Mouse (Mus musculus): ENCODE data around the gene Lancl3. TPM values are rescaled to one million over a fixed set of nuclear protein-coding genes. Genes with fewer than 3 reads are reported as not detected.

The Lancl3 gene
- polyA plus RNA-seq, 1 experiment from 2014 or later: 5.2 TPM

DNA sequence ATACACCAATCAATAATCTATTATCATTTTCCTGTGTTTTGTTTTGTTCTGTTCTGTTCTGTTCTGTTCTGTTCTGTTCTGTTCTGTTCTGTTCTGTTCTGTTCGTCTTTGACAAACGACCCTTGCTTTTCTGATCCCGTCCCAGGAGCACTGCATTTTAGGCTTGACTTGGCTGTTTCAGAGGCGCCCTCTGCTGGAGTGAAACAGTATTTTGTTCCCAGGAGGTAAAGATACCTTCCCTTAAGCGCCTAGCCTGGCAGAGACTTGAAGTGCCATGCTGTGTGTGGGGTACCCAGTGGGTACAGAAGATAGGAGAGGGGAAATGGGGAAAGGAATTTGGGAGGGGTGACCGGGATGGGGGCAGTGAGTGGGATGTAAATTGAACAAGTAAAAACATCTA lies 21.5 kb downstream of the Lancl3 start:
- H3K4me2 ChIP-seq (ENCODE audit: low read length): no peak overlapping the region
- no peak for ATAC-seq
- H3K27me3 ChIP-seq (replicated peaks; ENCODE audit: control insufficient read depth, insufficient read depth, low read length): no peaks in the 10 kb centered on the region
- no peak overlapping the region for H3K27ac ChIP-seq (ENCODE audit: low read depth, low read length)
- H3K4me3 ChIP-seq (ENCODE audit: low read length): no peak overlapping the region
- no peaks in the 10 kb centered on the region for H3K9me3 ChIP-seq (ENCODE audit: control insufficient read depth, low read length)
- no peaks in the 10 kb centered on the region for H3K4me1 ChIP-seq (ENCODE audit: control insufficient read depth, insufficient read depth, low read depth, low read length)
- 26% methylated on average over 6 of the region's 6 CpGs for WGBS
- no peaks in the 10 kb centered on the region for H3K36me3 ChIP-seq (ENCODE audit: control insufficient read depth, insufficient read depth, low read length)
- no peak overlapping the region for H3K9ac ChIP-seq (ENCODE audit: low read depth, low read length)

GRCm38 (mm10) chrX:9221736-9222135 lies 22.0 kb downstream of the Lancl3 start:
- Histone ChIP-seq H3K27ac (ENCODE audit: low read depth, low read length) (no peak overlapping the region), H3K27me3 (replicated peaks; ENCODE audit: control insufficient read depth, insufficient read depth, low read length) (no peaks in the 10 kb centered on the region), H3K4me2 (ENCODE audit: low read length) (no peak overlapping the region), H3K9ac (ENCODE audit: low read depth, low read length) (no peak overlapping the region), H3K4me1 (ENCODE audit: control insufficient read depth, insufficient read depth, low read depth, low read length) (no peaks in the 10 kb centered on the region), H3K9me3 (ENCODE audit: control insufficient read depth, low read length) (no peaks in the 10 kb centered on the region), H3K4me3 (ENCODE audit: low read length) (no peak overlapping the region), H3K36me3 (ENCODE audit: control insufficient read depth, insufficient read depth, low read length) (no peaks in the 10 kb centered on the region)
- WGBS: 78% methylated on average over 4 of the region's 4 CpGs
- ATAC-seq: no peak

GRCm38 (mm10) chrX:9222412-9223221 lies 22.9 kb downstream of the Lancl3 start:
- Histone ChIP-seq H3K27me3 (replicated peaks; ENCODE audit: control insufficient read depth, insufficient read depth, low read length) (no peaks in the 10 kb centered on the region), H3K27ac (ENCODE audit: low read depth, low read length) (no peak overlapping the region), H3K9ac (ENCODE audit: low read depth, low read length) (no peak overlapping the region), H3K4me1 (ENCODE audit: control insufficient read depth, insufficient read depth, low read depth, low read length) (no peaks in the 10 kb centered on the region), H3K4me2 (ENCODE audit: low read length) (no peak overlapping the region), H3K4me3 (ENCODE audit: low read length) (no peak overlapping the region), H3K36me3 (ENCODE audit: control insufficient read depth, insufficient read depth, low read length) (no peaks in the 10 kb centered on the region), H3K9me3 (ENCODE audit: control insufficient read depth, low read length) (no peaks in the 10 kb centered on the region)
- WGBS: 87% methylated on average over 3 of the region's 3 CpGs
- ATAC-seq: no peak

GRCm38 (mm10) chrX:9227105-9227504 lies 27.4 kb downstream of the Lancl3 start:
- Histone ChIP-seq H3K4me3 (ENCODE audit: low read length) (no peak overlapping the region), H3K4me2 (ENCODE audit: low read length) (no peak overlapping the region), H3K9ac (ENCODE audit: low read depth, low read length) (no peak overlapping the region), H3K4me1 (ENCODE audit: control insufficient read depth, insufficient read depth, low read depth, low read length) (no peaks in the 10 kb centered on the region), H3K27me3 (replicated peaks; ENCODE audit: control insufficient read depth, insufficient read depth, low read length) (no peaks in the 10 kb centered on the region), H3K27ac (ENCODE audit: low read depth, low read length) (no peak overlapping the region), H3K36me3 (ENCODE audit: control insufficient read depth, insufficient read depth, low read length) (no peaks in the 10 kb centered on the region), H3K9me3 (ENCODE audit: control insufficient read depth, low read length) (no peaks in the 10 kb centered on the region)
- 79% methylated on average over 2 of the region's 2 CpGs for WGBS
- ATAC-seq: no peak

DNA sequence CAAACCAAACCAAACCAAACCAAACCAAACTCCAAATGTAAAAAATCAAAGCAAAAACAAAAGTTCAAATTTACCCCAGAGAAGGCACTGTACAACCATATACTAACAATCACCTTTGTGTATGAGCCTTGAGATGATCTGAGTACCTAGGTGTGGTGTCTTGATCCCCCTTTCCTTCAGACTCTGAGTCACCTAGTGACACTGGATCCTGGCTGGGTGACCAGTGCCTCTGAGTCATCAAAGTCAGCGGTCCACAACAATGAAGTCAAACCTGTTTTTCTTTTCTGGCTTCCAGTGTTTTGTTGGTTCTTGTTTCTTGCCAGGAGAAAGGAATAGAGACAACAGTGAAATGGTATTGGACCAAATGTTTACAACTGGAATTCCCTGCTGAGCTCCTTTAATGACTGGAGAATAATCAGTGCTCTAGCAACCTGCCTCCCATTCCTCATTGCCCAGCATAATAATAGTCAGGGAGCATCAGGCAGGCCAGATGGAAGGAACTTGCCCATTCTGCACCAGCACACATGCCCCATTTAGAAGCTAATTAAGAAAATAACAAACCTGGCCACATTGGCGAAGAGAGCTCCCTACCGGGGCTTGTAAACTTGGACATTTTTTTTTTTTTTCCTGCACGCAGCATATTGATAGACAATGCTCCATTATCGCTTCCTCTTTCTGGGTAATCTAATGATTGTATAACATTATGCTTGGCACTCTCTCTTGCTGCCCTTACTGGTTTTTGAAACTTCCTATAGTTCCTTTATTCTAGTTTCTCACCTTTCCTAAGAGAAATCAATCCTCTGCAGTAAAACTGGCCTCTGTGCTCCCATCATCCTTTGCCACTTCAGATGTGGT lies 41.3 kb downstream of the Lancl3 start:
- Histone ChIP-seq H3K4me1 (ENCODE audit: control insufficient read depth, insufficient read depth, low read depth, low read length) (no peaks in the 10 kb centered on the region), H3K9me3 (ENCODE audit: control insufficient read depth, low read length) (no peaks in the 10 kb centered on the region), H3K4me2 (ENCODE audit: low read length) (no peak overlapping the region), H3K36me3 (ENCODE audit: control insufficient read depth, insufficient read depth, low read length) (no peaks in the 10 kb centered on the region), H3K9ac (ENCODE audit: low read depth, low read length) (no peak overlapping the region), H3K4me3 (ENCODE audit: low read length) (no peak overlapping the region), H3K27me3 (replicated peaks; ENCODE audit: control insufficient read depth, insufficient read depth, low read length) (no peaks in the 10 kb centered on the region), H3K27ac (ENCODE audit: low read depth, low read length) (no peak overlapping the region)
- WGBS: 44% methylated on average over 5 of the region's 5 CpGs
- 0 out of 2 replicates have a peak, but pooled peaks have one; percentile 48 for ATAC-seq

- Histone ChIP-seq H3K27me3 (replicated peaks; ENCODE audit: control insufficient read depth, insufficient read depth, low read length) (no peaks in the 10 kb centered on the region), H3K4me2 (ENCODE audit: low read length) (no peak overlapping the region), H3K4me1 (ENCODE audit: control insufficient read depth, insufficient read depth, low read depth, low read length) (no peaks in the 10 kb centered on the region), H3K36me3 (ENCODE audit: control insufficient read depth, insufficient read depth, low read length) (no peaks in the 10 kb centered on the region), H3K27ac (ENCODE audit: low read depth, low read length) (no peak overlapping the region), H3K9ac (ENCODE audit: low read depth, low read length) (no peak overlapping the region), H3K9me3 (ENCODE audit: control insufficient read depth, low read length) (no peaks in the 10 kb centered on the region), H3K4me3 (ENCODE audit: low read length) (no peak overlapping the region)
- WGBS: 52% methylated on average over 8 of the region's 8 CpGs
- peak; percentile 49; the same call in 1 of the 2 replicates for ATAC-seq
These were observed 43.7 kb downstream of the Lancl3 start for GRCm38 (mm10) chrX:9243381-9243864.

DNA sequence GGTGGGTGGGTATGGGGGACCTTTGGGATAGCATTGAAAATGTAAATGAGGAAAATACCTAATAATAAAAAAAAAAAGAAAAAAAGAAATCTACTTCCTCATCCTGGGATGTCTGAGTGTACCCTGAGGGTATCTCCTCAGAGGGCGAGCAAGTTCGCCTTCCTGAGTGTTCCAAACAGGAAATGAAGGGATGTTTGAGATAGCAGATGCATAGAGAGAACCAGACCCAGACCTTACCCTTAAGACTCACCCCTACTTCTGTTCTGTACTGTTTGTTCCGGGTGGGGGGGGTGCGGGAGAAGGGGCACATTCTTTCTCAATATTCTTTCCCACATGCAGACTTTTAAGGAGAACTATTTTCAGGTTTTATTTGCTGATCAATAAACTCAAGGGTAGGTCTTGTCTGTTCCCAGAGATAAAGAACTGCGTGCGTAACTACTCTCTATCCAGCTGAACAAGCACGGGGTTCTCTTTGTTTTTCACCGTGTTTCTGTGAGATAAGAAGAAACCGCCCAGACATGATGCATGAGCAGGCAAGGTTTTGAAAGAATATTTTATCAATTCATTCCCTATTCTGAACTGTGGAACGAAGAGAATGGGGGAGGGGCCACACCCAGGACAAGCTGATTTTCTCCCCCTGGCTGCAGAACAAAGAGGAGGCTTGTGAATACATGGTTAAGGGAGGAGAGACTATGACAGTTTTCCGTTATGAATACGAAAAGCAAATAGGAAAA lies 45.1 kb downstream of the Lancl3 start:
- Histone ChIP-seq H3K9ac (ENCODE audit: low read depth, low read length) (no peak overlapping the region), H3K9me3 (ENCODE audit: control insufficient read depth, low read length) (no peaks in the 10 kb centered on the region), H3K27me3 (replicated peaks; ENCODE audit: control insufficient read depth, insufficient read depth, low read length) (no peaks in the 10 kb centered on the region), H3K4me3 (ENCODE audit: low read length) (no peak overlapping the region), H3K27ac (ENCODE audit: low read depth, low read length) (no peak overlapping the region), H3K36me3 (ENCODE audit: control insufficient read depth, insufficient read depth, low read length) (no peaks in the 10 kb centered on the region), H3K4me1 (ENCODE audit: control insufficient read depth, insufficient read depth, low read depth, low read length) (no peaks in the 10 kb centered on the region), H3K4me2 (ENCODE audit: low read length) (no peak overlapping the region)
- ATAC-seq: peak; percentile 35
- 56% methylated on average over 12 of the region's 12 CpGs for WGBS

GRCm38 (mm10) chrX:9248911-9249310 lies 49.2 kb downstream of the Lancl3 start:
- Histone ChIP-seq H3K27ac (ENCODE audit: low read depth, low read length) (no peak overlapping the region), H3K27me3 (replicated peaks; ENCODE audit: control insufficient read depth, insufficient read depth, low read length) (no peaks in the 10 kb centered on the region), H3K4me3 (ENCODE audit: low read length) (no peak overlapping the region), H3K4me2 (ENCODE audit: low read length) (no peak overlapping the region), H3K9me3 (ENCODE audit: control insufficient read depth, low read length) (no peaks in the 10 kb centered on the region), H3K4me1 (ENCODE audit: control insufficient read depth, insufficient read depth, low read depth, low read length) (no peaks in the 10 kb centered on the region), H3K36me3 (ENCODE audit: control insufficient read depth, insufficient read depth, low read length) (no peaks in the 10 kb centered on the region), H3K9ac (ENCODE audit: low read depth, low read length) (no peak overlapping the region)
- 44% methylated on average over 5 of the region's 5 CpGs for WGBS
- ATAC-seq: 0 out of 2 replicates have a peak, but pooled peaks have one; percentile 42
